Mouse (Mus musculus) heart, embryonic 14.5 days (tissue): ENCODE results near the gene Gm7075. TPM values are rescaled to one million over a fixed set of nuclear protein-coding genes. Genes with fewer than 3 reads are reported as not detected.

Experiments
- ATAC-seq: fragments of 200-750 bp; cut with Nextera tagmentation; 2 replicates; pipeline ENCODE4 v1.8.0; 2017; ENCODE audit warnings: low read depth, moderate TSS enrichment; ENCODE audit not compliant: insufficient number of reproducible peaks, insufficient read depth, low FRiP score
- H3K27ac ChIP-seq, 2 experiments: fragments of 200-500 bp in 1 of 2; fragments of 300-500 bp in 1 of 2; sonication (generic) in 1 of 2; replicated peaks in 1 of 2; 2 replicates each; pipeline ENCODE4 v1.5.1; 2012 to 2014; ENCODE audit warnings: low read depth in 2 of 2, low read length in 2 of 2, control low read depth in 1 of 2, mild to moderate bottlenecking in 1 of 2, mixed read lengths in 1 of 2; ENCODE audit not compliant: control insufficient read depth in 1 of 2, insufficient read depth in 1 of 2
- H3K27me3 ChIP-seq: fragments of 300-500 bp; sonication (generic); 2 replicates; pipeline ENCODE4 v1.6.1; 2014; ENCODE audit warnings: mild to moderate bottlenecking, low read length, control low read depth; ENCODE audit not compliant: control insufficient read depth, insufficient read depth
- H3K36me3 ChIP-seq: fragments of 300-500 bp; sonication (generic); 2 replicates; pipeline ENCODE4 v1.6.1; 2014; ENCODE audit warnings: mild to moderate bottlenecking, control low read depth, low read length, mixed read lengths; ENCODE audit not compliant: control insufficient read depth, insufficient read depth
- H3K4me1 ChIP-seq, 2 experiments: fragments of 200-500 bp in 1 of 2; fragments of 300-500 bp in 1 of 2; sonication (generic) in 1 of 2; 2 replicates each; pipeline ENCODE4 v1.6.1; 2012 to 2014; ENCODE audit warnings: low read length in 2 of 2, control low read depth in 1 of 2, mixed read lengths in 1 of 2; ENCODE audit not compliant: control insufficient read depth in 2 of 2, insufficient read depth in 2 of 2
- H3K4me2 ChIP-seq: fragments of 300-500 bp; sonication (generic); 2 replicates; pipeline ENCODE4 v1.6.1; 2014; ENCODE audit warnings: mild to moderate bottlenecking, low read length
- H3K4me3 ChIP-seq, 2 experiments: fragments of 200-500 bp in 1 of 2; fragments of 300-500 bp in 1 of 2; sonication (generic) in 1 of 2; 2 replicates each; pipeline ENCODE4 v1.5.1; 2012 to 2014; ENCODE audit warnings: low read length in 2 of 2, mild to moderate bottlenecking in 2 of 2, control low read depth in 1 of 2, low read depth in 1 of 2, moderate library complexity in 1 of 2; ENCODE audit not compliant: control insufficient read depth in 1 of 2, insufficient read depth in 1 of 2
- H3K9ac ChIP-seq: fragments of 300-500 bp; sonication (generic); 2 replicates; pipeline ENCODE4 v1.6.1; 2014; ENCODE audit warnings: mild to moderate bottlenecking, low read length
- H3K9me3 ChIP-seq: fragments of 300-500 bp; sonication (generic); 2 replicates; pipeline ENCODE4 v1.6.1; 2016; ENCODE audit warnings: low read length, control low read depth; ENCODE audit not compliant: control insufficient read depth
- WGBS: fragments of 180-500 bp; shearing (Covaris S2); extraction: QIAGEN DNeasy Blood & Tissue Kit; methylation state at CpG from one replicate; pipeline ENCODE4 v1.1.7; 2014; 5-methylcytosine and 5-hydroxymethylcytosine counted together
- polyA plus RNA-seq: library from polyadenylated mRNA; unstranded; fragments of >200 nt; fragmentation: Nextera tagmentation; extraction: Ambion mirVana; gene quantifications from 2 replicates; pipeline ENCODE4 v1.2.1, GENCODE M21; 2014

Gene Gm7075
- polyA plus RNA-seq, 1 experiment from 2014 or later = not detected

DNA sequence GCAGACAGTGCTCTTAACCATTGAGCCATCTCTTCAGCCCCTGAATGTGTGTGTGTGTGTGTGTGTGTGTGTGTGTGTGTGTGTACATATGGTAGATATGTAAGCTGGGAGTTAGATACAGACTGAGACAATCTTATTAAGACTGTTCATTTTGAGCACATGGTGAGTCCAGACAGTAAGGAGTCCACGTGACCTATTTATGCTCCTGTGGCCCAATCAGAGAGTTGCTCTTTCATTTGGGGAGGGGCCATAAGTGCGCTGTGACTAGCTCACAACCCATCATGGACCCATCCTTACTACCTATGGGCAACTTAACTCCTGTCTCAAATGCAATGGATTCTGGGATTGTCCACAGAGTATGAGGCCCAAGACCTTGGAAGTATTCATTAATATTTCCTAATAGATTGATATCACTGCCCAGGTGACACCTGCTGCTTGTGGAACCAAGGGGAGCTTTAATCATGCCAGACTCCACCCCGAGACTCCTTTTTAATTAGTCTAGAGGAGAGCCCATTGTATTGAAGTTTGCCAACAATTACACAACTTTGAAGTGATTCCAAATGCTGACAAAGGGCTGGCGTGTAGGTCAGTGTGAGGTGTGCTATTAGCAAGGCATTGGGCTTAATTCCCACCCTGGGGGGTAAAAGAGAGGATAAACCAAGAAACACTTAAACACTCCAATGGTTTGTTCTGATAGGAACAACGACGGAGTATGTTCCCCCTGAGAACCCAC lies 42.5 kb downstream of the Gm7075 start:
- H3K27ac ChIP-seq = no peak overlapping the region
- WGBS = 66% methylated on average over 6 of the region's 6 CpGs
- no peaks in the 10 kb centered on the region for H3K9me3 ChIP-seq
- ATAC-seq = no peak
- H3K4me3 ChIP-seq = no peak overlapping the region
- H3K4me2 ChIP-seq = no peak overlapping the region
- H3K27me3 ChIP-seq = no peaks in the 10 kb centered on the region
- peaks cover 0 to 9% of the 10 kb centered on the region in 2 experiments; a peak in 1 of 4 replicates for H3K4me1 ChIP-seq
- no peak overlapping the region for H3K9ac ChIP-seq
- H3K36me3 ChIP-seq = no peaks in the 10 kb centered on the region

DNA sequence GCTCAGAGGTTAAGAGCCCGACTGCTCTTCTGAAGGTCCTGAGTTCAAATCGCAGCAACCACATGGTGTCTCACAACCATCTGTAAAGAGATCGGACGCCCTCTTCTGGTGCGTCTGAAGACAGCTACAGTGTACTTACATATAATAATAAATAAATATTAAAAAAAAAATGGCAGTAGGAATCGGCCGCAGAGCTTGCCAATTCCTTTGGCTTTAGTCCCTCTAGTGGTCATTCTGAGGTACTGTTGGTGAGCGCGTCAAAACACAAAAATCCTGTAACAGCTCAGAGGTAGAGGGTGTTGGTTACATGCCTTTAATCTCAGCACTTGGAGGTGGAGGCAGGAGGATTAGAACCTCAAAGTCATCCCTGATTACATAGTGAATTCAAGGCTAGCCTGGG lies 44.1 kb downstream of the Gm7075 start:
- H3K4me3 ChIP-seq = no peak overlapping the region
- no peaks in the 10 kb centered on the region for H3K36me3 ChIP-seq
- H3K9ac ChIP-seq = no peak overlapping the region
- no peak overlapping the region for H3K27ac ChIP-seq
- H3K9me3 ChIP-seq = no peaks in the 10 kb centered on the region
- no peaks in the 10 kb centered on the region for H3K27me3 ChIP-seq
- H3K4me1 ChIP-seq = peaks cover 0 to 9% of the 10 kb centered on the region in 2 experiments; a peak in 1 of 4 replicates
- ATAC-seq = no peak
- no peak overlapping the region for H3K4me2 ChIP-seq
- WGBS = 21% methylated on average over 9 of the region's 9 CpGs

DNA sequence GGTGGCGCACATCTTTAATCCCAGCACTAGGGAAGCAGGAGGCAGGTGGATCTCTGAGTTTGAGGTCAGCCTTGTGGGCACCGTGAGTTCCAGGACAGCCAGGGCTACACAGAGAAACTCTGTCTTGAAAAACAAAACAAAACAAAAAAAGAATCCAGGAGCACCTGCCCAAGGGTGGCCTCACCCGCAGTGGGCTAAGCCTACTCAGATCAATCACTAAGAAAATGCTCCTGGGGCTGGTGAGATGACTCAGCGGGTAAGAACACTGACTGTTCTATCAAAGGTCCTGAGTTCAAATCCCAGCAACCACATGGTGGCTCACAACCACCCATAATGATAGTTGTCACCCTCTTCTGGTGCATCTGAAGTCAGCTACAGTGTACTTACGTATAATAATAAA lies 45.3 kb downstream of the Gm7075 start:
- H3K9ac ChIP-seq = no peak overlapping the region
- no peak for ATAC-seq
- peaks cover 0 to 2% of the 10 kb centered on the region in 2 experiments; a peak in 1 of 4 replicates for H3K4me1 ChIP-seq
- H3K27ac ChIP-seq = no peak overlapping the region
- H3K4me2 ChIP-seq = no peak overlapping the region
- H3K27me3 ChIP-seq = no peaks in the 10 kb centered on the region
- H3K9me3 ChIP-seq = no peaks in the 10 kb centered on the region
- H3K4me3 ChIP-seq = no peak overlapping the region
- 85% methylated on average over 5 of the region's 5 CpGs for WGBS
- H3K36me3 ChIP-seq = no peaks in the 10 kb centered on the region

Other genes starting within 250 kb of the Gm7075 start
- 8.7 and 9.5 TPM in 2 replicates for gene Mypn, start 217.8 kb downstream of the Gm7075 start, polyA plus RNA-seq
- gene Herc4, start 178.0 kb downstream of the Gm7075 start, polyA plus RNA-seq = 39.2 and 39.7 TPM in 2 replicates
- gene Sirt1, start 40.1 kb downstream of the Gm7075 start, polyA plus RNA-seq = 6.4 and 7.8 TPM in 2 replicates
- 8.4 and 9.6 TPM in 2 replicates for gene Dnajc12, start 39.3 kb downstream of the Gm7075 start, polyA plus RNA-seq
- gene Ctnna3, start 8.3 kb upstream of the Gm7075 start, polyA plus RNA-seq = 29.4 and 33.6 TPM in 2 replicates